Mouse (Mus musculus): Measurements from ENCODE around the gene Upk1b. TPM values are rescaled to one million over a fixed set of nuclear protein-coding genes. Genes with fewer than 3 reads are reported as not detected.

Gene Upk1b
- 2.3 and 3.3 TPM in 2 replicates for polyA plus RNA-seq (2012; rRNA removed)

DNA sequence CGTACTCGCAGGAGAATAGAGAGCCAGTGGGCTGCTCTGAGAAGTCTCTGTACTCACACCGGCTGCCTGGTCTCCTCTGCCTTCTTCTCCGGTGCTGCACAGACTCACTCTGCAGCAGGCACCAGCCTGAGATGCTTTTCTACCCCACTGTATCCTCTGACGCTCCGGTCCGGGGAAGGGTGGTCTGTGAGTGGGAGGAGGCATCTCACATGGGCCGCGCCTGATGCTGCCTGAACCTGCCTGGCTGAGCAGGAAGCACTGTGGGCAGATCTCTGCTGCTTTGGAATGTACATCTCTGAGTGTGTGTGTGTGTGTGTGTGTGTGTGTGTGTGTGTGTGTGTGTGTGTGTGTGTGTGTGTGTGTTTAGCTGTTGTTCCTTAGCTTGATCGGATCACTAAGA is at the start of gene Upk1b:
Upk1b (minus strand) TSS at position 238 of the 400 bp plus-strand sequence.

DNA sequence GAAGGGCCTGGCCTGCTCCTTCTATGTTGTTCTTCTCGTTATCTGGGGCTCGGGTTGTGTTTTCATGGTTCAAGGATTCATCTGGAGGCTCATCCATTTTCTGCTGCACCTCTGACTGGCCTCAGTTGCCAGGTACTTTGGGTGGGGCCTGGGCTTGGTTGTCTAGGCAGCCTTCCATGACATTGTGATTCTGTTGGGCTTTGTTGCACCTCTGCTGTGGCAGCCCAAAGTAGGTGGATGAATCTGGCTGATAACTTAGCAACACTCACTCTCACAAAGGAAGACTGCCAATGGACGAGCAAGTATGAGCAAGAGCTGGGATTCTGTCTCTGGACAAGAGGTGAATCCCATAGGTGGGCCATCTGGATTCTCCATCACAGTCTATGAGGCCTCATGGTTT is 28.5 kb upstream of the Upk1b start, which contains the start of gene 4930435E12Rik:
4930435E12Rik (minus strand) TSS at position 101 of the 400 bp plus-strand sequence.

DNA sequence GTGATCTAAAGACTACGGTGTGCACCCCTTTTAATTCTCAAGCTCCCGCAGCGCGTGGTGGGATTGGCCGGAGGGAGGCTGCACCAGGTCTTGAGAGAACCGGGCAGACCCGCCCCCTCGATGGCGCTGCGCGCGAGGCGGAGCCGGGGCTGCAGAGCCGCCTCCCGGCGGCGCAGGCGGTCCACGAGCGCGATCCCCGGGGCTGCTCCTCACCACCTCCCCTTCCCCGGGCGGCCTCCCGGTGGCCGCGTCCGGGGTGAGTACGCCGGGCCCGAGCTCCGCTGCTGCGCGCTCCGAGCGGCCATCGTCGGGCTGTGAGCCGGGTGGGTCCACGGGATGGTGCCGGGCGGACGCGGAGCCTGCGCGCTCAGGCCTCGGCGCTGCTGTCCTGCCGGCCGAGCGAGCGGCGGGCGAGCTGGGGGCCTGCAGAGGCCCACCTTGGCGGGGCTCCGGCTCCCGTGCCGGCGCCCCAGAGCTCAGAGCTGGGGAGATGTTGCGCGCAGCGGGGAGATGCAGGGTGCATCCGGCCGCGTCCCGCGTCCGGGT is 57.9 kb downstream of the Upk1b start, which contains the start of gene B4galt4:
B4galt4 (plus strand) TSS at position 152 of the 546 bp plus-strand sequence.

Other genes starting within 250 kb of the Upk1b start
- gene Tmem39a, start 241.6 kb downstream of the Upk1b start, polyA plus RNA-seq (2012; rRNA removed), result 60.4 and 144 TPM in 2 replicates
- gene Arhgap31, start 87.1 kb downstream of the Upk1b start, polyA plus RNA-seq (2012; rRNA removed), result 6.7 and 8.6 TPM in 2 replicates
- 14.6 and 15.9 TPM in 2 replicates for gene B4galt4, start 58.1 kb downstream of the Upk1b start, polyA plus RNA-seq (2012; rRNA removed)
- gene 4930435E12Rik, start 28.4 kb upstream of the Upk1b start, polyA plus RNA-seq (2012; rRNA removed), result not detected in 2 replicates
- 3.9 and 5.6 TPM in 2 replicates for gene Igsf11, start 92.3 kb upstream of the Upk1b start, polyA plus RNA-seq (2012; rRNA removed)

Data from central nervous system, embryonic 11.5 days (tissue).